Mouse (Mus musculus): ENCODE results near the gene Arsb.

The Arsb gene

DNA sequence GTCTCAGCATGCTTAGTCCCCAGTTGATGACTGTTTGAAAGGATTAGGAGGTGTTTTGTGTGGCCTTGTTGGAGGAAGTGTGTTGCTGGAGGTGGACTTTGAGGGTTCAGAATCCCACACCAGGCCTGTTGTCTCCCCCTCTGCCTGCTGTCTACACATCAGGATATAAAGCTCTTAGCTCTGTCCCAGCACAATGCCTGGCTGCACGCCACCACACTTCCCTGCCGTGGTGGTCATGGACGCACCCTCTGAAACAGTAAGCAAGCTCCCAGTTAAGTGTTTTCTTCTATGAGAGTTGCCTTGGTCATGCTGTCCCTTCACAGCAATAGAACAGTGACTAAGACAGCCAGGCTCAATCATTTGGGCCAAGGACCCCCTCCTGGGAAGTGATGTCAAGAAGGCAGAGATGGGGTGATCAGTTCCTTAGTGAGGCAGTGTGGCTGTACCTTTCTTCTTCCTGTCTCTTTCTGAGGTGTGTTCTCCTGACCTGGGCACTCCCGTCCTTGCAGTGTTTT, 149.4 kb downstream of the Arsb start:
- no peak for DNase-seq (ENCODE audit: low read depth in 1 of 2, low spot score in 2 of 2)

DNA sequence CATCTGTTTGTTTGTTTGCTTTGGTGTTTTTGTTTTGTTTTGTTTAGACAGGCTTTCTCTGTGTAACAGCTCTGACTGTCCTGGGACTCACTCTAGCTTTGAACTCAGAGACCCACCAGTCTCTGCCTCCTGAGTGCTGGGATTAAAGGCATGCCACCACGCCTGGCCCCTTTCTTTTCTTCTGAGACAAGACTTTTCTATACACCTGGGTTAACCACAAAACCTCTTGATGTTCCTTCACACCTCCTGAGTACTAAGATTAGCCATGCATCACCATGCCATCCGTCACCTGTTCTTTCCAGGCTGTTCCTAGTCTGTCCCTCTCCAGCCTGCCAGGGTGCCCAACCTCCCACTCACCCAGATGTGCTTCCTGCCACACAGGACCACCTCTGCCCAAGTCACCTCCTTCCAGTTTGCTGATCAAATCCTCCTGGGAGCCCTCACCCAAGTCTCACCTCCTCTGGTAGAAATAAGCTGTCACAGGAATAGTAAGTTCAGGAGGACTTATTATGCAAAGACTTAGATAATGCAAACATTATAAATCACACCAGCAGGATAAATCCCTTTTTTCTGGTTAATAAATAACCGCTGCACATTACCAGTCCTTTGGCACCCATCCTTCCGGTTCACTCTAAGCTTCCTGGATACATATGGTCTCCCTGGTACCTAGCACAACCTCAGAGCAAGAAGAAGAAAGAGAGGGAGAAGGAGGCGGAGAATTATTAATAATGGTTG, 150.6 kb downstream of the Arsb start:
- DNase-seq (ENCODE audit: low read depth in 1 of 2, low spot score in 2 of 2), result no peak

DNA sequence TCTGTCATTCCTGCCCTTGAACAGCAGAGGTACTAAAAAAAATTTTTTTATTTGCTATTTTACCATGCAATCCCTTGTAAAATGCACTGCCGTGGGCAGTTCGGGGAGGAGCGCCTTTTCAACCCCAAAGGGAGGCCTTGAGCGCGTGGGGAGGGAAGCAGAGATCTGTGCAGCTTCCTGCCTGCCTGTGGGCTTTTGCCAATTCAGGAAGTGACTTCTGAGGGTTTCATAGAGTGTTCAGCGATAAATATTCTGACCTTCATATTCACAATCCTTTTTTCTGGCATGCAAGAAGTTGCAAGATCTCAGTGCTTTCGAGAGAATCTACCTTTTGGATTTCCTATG, 151.1 kb downstream of the Arsb start:
- peak in 1 of 2 experiments; percentile 13 for DNase-seq (ENCODE audit: low read depth in 1 of 2, low spot score in 2 of 2)

DNA sequence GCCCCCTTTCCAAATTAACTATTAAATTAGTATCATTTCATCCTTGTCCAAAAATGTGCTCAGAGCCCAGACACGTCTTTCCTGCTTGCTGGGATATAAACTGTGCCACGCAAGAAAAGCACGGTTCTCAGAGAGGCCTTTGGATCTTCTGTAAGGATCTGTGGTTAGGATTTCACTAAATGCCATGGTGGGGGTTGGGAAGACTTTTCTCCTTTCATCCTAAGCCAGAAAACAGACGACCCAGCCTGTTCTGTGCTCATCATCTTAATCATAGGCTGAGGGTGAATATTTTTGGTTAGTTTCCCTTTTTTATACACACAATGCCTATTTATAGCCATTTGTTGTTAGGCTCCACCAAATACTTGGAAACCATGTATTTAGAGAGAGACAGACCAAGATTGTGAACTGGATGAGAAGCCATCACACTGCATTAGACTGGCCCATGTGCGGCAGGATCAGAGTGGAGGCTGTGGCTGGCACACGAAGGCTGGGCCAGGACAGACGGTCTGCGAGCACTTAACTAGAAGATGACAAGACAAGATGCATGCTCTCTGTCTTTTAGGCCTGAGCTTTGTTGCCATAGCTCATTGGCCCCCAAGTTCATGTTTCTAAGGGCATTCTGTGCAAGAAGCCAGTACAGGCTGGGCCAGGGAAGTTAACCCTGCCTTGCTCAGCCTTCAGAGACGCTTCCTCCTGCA, 153.5 kb downstream of the Arsb start:
- no peak for DNase-seq (ENCODE audit: low read depth in 1 of 2, low spot score in 2 of 2)

DNA sequence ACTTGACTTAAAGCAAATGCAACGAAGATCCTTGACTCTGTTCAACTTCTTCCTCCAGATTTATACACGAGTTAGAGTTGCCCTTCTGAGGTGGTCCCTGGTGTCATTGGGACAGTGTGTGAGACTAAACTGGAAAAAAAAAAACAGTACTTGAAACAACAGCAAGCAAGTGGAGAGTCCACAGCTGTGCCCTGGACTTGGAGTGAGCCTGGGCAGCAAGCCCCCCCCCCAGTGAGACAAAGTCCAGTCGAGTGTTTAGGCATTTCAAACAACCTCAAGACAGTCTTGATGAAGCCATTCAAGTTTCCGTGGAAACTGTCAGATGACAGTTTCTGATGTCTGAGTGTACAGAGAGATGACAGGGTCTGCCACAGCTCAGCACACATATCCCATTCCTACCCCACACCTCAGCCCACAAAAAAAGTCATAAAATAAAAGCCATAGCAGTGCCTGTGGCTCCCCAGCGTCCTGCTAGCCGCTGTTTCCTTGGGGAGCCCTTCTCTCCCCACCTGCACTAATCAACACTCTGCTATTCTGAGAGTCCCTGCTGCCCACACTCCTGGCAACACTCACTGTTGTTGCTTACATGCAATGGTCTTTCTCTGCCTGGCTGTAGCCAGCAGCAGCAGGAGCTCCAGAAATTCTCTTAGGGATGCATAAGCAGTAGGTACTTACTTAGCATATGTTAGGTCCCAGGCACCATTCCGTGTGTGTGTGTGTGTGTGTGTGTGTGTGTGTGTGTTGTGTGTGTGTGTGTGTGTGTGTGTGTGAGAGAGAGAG, 159.3 kb downstream of the Arsb start:
- DNase-seq (ENCODE audit: low read depth in 1 of 2, low spot score in 2 of 2), result no peak

DNA sequence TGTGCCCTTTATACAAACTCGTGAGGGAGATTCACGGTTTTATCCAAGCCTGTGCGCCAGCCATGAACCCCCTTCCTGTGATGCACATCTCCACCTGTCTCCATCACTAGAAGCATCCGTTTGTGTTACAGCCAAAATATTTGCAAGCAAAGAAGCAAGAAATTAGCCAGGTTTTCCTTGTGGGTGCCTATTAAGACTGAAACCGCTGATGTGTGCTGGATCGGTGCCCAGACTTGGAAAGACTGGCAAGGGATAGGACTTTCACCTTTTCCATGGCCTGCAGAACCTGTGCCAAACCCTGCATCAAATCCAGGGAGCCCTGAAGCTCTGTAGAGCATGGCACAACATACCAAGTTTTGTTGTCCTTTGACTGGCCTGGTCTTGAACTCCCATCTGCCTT, 165.0 kb downstream of the Arsb start:
- DNase-seq (ENCODE audit: low read depth in 1 of 2, low spot score in 2 of 2), result no peak

DNA sequence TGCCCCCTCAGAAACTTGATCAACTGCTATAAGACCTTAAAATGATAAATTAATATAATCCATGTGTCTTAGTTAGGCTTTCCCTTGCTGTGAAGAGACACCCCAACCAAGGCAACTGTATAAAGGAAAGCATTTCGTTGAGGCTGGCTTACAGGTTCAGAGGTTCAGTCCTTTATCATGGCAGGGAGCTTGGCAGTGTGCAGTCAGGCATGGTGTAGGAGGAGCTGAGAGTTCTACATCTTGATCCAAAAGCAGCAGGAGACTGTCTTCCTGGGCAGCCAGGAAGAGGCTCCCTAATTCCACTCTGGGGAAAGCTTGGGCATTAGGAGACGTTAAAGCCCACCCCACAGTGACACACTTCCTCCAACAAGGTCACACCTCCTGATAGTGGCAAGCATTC, 166.7 kb downstream of the Arsb start:
- no peak for DNase-seq (ENCODE audit: low read depth in 1 of 2, low spot score in 2 of 2)

DNA sequence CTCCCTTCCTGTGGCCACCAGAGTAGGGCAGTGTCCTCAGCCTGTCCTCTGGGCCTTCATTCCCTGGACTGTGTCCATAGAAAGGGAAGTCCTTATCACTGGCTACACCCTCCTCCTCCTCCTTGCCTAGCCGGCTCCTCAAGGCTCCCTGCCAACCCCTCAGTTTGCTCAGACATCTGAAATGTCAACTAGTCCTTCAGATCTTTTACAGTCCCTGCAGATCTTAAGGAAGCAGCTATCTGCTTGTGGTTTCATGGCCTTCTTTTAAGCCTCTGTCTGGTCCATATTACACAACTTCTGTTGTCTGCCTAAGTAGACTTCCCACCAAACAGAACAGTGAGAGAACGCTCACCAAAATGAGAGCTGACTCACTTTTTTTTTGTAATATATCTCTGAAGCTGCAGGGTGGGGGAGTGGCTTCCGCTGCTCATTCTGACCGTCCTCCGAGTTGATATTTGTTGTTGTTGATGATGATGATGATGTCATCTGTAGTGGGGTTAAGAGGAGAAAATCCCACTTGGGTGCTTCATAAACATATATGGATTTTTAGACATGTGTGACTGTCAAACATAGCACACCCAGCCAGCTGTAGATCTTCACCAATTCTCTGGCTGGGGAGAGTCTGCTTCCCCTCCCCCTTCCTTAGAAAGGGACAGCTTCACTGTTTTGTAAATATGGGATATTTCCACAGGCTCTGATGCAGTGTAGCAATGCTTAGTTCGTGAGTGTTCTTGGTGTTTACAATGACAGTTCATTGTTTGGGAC, 168.1 kb downstream of the Arsb start:
- DNase-seq (ENCODE audit: low read depth in 1 of 2, low spot score in 2 of 2), result no peak

DNA sequence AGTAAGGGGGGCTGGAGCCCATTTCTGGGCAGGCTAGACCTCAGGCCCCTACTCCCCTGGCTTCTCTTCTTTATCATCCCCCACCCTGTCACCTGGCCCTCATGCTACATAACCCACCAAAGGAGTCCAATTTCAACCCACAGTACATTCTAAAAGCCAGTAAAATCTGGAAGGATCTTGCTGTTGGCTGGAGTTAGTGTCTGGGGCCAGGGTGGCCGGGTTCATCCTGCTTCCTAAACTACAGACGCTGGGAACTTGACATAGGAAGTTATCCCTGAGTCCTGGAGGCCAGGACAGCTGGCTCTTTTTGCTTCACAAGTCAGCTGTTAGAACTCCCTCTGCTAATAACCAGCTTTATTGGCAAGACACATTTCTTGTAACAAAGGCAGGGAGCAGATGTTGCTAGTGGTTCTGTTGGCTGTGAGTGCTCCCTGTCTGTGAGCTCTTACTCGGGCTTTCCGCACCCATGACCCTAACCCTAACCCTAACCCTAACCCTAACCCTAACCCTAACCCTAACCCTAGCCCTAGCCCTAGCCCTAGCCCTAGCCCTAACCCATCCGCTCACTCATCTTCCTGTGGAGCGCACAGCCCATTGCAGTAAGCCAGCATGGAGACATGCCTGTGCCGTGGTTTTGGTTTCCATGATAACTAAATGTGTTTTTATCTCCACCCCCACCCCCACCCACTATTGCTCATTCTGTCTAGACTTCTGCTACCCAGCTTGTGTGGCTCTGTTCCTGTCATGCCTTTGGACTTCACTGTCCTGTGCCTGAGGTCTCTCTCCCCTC, 169.5 kb downstream of the Arsb start:
- DNase-seq (ENCODE audit: low read depth in 1 of 2, low spot score in 2 of 2), result no peak

DNA sequence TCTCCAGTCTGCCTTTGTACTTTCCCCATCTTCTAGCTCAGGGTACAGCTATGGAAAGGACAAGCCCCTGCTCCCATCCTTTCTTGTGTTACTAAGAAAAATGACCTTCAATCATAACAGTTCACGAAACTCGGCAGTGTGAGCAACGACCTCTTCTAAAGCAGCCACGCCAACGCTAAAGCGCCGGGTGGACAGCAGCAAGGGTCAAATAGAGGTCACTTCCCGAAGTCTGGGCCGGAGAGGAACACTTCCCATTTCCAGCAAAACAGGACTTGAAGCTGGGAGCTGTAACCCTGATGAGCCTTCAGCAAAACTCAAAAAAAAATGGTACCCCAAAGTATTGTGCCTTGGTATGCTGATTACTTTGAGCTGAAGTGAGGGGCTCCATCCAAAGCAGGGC, 179.6 kb downstream of the Arsb start:
- no peak for DNase-seq (ENCODE audit: low read depth in 1 of 2, low spot score in 2 of 2)

DNA sequence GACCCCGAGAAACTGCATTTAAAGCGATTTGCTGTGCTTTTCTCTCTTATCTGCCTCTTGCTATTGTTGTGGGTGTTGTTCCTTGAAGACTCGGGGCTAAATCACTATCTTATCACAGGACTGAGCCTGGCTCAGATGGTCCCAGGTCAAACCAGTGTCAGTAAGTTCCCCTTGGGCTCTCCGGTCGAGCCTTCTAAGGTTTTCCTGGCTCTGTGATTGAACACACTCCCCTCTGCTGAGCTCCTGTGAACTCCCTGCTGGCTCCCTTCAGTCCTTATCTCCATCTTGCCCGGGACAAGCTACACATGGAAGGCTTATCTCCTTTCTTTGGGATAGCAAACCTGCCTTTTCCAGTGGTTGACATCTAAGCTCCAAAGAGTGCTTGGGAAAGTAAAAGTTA, 180.1 kb downstream of the Arsb start:
- DNase-seq (ENCODE audit: low read depth in 1 of 2, low spot score in 2 of 2), result no peak

DNA sequence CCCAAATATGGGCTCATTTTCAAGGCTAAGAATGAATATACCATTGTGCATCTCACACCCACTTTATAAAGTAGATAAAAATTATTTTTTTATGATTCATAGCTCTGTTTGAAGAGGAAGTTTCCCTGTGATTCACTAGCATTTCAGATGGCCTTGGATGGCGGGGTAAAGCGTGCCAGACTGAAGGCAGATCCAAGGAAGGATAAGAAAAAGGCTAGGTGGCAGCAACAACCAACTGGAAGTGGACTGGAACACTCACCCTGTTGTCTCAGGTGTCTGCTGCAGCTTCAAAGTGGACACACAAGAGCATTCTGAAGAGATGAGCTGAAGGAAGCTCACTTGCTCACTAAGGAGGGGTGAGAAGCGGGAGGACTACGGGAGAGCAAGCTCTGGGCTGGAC, 181.0 kb downstream of the Arsb start:
- DNase-seq (ENCODE audit: low read depth in 1 of 2, low spot score in 2 of 2), result no peak

DNA sequence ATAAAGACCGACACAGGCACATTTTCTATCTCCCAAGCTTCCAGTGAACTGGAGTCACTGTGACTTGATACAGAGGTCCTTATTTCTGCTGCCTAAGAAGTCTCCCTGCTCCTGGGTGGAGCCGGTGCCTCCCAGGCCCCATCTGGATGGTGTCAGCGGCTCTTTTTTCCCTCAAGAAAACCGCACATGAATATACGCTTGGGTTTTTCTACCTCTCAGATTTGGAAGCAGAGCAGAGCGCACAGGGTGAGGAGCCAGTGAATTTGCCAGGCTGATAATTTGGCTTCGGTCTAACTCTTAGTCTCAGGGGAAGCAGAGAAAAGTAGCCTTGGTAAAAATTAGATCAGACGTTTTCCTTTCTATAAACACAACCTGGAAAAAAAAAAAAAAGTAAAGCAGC, 186.5 kb downstream of the Arsb start:
- no peak for DNase-seq (ENCODE audit: low read depth in 1 of 2, low spot score in 2 of 2)

DNA sequence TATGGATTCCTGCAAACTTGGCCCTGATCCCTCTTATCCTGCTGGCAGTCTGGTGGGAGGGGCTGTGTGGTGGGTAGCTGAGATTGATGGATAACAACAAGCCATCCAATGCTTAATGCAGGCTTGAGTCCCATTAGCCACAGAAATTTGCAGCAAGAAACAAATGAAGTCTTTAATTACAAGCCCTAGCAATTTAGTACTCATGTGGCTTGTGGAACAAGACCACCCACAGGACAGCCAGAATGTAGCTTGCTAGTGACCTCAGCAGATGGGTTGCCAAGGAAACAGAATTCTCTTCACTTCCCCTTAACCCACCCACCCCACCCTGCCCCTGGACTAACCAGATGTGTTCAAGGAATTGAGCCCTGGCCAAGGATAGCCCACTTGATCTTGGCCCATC, 194.8 kb downstream of the Arsb start:
- no peak for DNase-seq (ENCODE audit: low read depth in 1 of 2, low spot score in 2 of 2)

DNA sequence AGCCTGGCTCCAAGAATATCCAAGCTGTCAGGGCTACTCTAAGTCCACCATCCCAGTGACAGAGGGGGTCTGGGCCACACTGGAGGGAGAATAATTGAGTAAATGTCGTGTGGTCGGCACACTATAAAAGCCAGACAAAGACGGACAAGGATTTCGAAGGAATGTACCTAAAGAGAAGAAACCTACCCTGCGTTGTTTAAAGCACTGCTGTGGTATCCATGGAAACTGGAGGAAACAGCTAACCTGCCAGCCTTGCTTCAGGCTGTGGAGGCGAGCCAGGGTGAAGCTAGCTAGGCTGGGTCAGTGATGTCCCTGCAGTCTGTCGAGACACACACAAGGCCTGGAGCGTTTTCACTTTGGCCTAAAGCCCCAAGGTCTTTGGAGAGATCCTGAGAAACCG, 195.7 kb downstream of the Arsb start:
- no peak for DNase-seq (ENCODE audit: low read depth in 1 of 2, low spot score in 2 of 2)

DNA sequence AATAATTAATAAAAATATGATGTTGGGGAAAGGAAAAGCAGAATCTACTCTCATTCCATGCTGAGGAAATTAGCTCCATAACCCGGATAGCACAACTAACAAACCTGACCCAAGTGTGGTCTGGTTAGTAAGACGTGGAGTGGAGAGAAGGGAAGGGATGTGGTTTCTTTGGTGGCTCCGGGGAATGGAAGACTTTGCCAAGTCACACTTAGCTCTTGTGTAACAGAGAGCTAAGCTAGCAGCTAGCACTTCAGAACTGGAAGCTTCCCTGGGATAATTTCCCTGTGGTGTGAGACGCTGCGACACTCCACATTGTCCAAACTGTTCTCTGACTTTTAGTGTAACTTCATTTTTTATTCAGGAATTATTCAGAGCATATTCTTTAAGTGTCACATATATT, 198.7 kb downstream of the Arsb start:
- DNase-seq (ENCODE audit: low read depth in 1 of 2, low spot score in 2 of 2), result no peak

DNA sequence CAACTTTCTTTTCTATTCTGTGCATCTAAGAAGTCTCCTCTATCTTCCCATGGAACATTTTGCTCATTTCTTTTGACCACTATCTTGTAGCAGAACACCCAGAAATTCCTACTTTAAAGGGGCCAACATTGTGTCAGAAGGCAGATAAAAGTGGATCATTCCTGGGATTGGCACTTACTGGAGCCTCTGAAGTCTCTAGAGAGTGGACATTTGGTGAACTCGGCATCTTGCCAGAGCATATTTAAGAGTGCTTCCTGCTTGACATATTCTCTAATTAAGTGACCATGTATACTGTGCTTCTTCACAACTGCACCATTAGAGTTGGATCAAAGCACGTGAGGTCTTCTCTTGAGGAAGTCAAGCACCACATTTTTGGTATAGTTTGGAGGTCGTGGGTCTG, 201.0 kb downstream of the Arsb start:
- DNase-seq (ENCODE audit: low read depth in 1 of 2, low spot score in 2 of 2), result no peak

DNA sequence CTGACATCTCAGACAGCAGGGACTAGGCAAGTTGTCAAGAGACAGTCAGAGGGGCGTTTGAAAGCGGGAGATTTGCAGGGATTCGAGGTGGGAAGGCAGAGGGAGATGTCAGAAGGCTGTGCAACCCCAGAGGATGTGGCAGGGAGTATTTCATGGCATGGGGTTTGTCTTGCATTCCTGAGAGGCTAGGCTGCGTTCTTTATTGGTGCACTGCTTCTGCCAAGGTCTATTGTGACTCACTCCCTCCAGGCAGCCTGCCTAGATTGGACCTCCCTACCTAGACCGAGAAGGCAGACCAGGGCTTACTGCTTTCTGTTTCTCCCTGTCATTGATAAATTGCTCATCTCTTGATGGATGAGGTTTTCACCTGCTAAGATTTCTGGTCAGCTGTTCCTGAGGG, 204.2 kb downstream of the Arsb start:
- no peak for DNase-seq (ENCODE audit: low read depth in 1 of 2, low spot score in 2 of 2)

DNA sequence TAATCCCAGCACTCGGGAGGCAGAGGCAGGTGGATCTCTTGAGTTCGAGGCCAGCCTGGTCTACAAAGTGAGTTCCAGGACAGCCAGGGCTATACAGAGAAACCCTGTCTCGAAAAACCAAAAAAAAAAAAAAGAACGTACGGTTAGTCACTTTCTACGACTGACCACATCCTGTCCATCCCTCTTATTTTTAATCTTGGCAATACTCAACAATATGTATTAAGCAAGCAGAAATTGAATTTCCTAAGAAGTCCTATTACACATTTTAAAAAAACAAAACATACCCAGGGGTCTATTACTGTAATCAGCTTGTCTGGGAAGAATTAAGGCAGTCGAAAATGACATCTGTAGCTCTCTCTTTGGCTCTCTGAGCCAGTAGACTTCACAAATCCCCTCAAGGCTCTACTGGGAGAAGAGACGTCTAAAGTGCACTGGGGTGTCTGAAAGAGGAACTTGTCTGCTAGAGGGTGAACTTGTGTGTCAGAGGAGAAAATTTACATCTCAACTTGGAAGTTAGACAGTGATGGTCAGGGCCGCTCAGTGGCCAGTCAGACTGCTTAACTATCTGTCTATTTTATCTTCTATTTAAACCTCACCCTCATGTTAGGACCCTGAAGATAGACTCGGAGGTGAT, 205.6 kb downstream of the Arsb start:
- no peak for DNase-seq (ENCODE audit: low read depth in 1 of 2, low spot score in 2 of 2)

Data from monocyte, adult 2 months (primary cell).